ENCODE assay signal across 8 mouse cellular contexts in the genomic region with DNA sequence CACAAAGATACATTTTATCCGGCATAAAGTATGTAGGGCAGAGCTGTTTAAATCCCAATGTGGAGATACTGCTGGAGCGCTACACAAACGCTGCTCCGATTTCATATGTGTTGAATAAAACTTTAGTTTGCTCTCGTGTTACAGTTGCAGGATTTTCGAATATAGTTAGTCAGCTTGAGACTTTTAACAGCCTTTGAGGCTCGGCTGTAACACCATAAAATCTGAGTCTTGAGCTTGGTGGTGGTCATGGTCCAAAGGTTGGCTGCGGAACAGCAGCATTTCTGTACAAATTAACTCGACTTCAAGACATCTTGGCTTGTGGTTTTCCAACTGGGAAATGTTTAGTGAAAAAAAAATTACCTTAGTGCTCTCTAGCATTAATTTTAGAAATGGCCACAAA. TPM values are rescaled to one million over a fixed set of nuclear protein-coding genes. Genes with fewer than 3 reads are reported as not detected.
DNase-seq lines count a peak whose midpoint lies in the region; ATAC-seq and TF ChIP-seq lines count a peak whose summit lies in the region.

No protein-coding gene starts in this region.

- no peak for TF ChIP-seq POLR2A in MEL (IDR thresholded peaks at IDR 0.05; ENCODE audit: control insufficient read depth in 1 of 2, insufficient read depth in 1 of 2, low read depth in 1 of 2, low read length in 2 of 2, poor library complexity in 1 of 2)
- TF ChIP-seq POLR2A in cortical plate, adult 2 months (IDR thresholded peaks at IDR 0.05; ENCODE audit: extremely low read depth, insufficient read depth, low read length), result no peak

- no peak overlapping the region for H3K27ac ChIP-seq in MEL (ENCODE audit: control insufficient read depth, low read depth, low read length)
- no peak overlapping the region for H3K27ac ChIP-seq in cortical plate, adult 2 months (ENCODE audit: insufficient read depth, low read length)
- H3K27ac ChIP-seq in hindbrain, postnatal 0 days, result peak overlapping the region; percentile 51
- H3K27ac ChIP-seq in liver, embryonic 15.5 days (replicated peaks), result no peak overlapping the region

- H3K4me1 ChIP-seq in MEL (ENCODE audit: control insufficient read depth in 1 of 2, insufficient read depth in 2 of 2, low read length in 2 of 2), result peaks cover 2 to 5% of the 10 kb centered on the region in 2 experiments; a peak in 3 of 4 replicates
- peaks cover 2% of the 10 kb centered on the region; the same call in 1 of the 2 replicates for H3K4me1 ChIP-seq in cortical plate, adult 2 months (ENCODE audit: control insufficient read depth, insufficient read depth, low read length)
- 0 out of 2 replicates have a peak, but pooled peaks cover 4% of the 10 kb centered on the region for H3K4me1 ChIP-seq in hindbrain, postnatal 0 days (ENCODE audit: insufficient read depth, low read length)
- H3K4me1 ChIP-seq in liver, embryonic 15.5 days (replicated peaks), result peaks cover 19% of the 10 kb centered on the region

- no peak for TF ChIP-seq EP300 in MEL (IDR thresholded peaks at IDR 0.05; ENCODE audit: low read depth in 1 of 2, low read length in 2 of 2)

- 30% methylated on average over 9 of the region's 9 CpGs for WGBS in hindbrain, postnatal 0 days
- 39% methylated on average over 9 of the region's 9 CpGs for WGBS in liver, embryonic 15.5 days (ENCODE audit: insufficient replicate concordance)

- H3K4me3 ChIP-seq in MEL (ENCODE audit: control insufficient read depth in 1 of 2, insufficient read depth in 1 of 2, low read depth in 2 of 2, low read length in 2 of 2), result no peak overlapping the region
- peak overlapping the region; percentile 68 for H3K4me3 ChIP-seq in cortical plate, adult 2 months (ENCODE audit: insufficient read depth, low read length)
- H3K4me3 ChIP-seq in hindbrain, postnatal 0 days (ENCODE audit: low read length), result peak overlapping the region; percentile 76
- peak overlapping the region; percentile 71 for H3K4me3 ChIP-seq in liver, embryonic 15.5 days (replicated peaks)

- H3K27me3 ChIP-seq in MEL (ENCODE audit: control insufficient read depth in 1 of 2, insufficient read depth in 2 of 2, low read length in 2 of 2), result peaks cover 0 to 2% of the 10 kb centered on the region in 2 experiments; a peak in 2 of 4 replicates
- H3K27me3 ChIP-seq in hindbrain, postnatal 0 days (ENCODE audit: insufficient read depth, low read length), result no peaks in the 10 kb centered on the region
- peaks cover 32% of the 10 kb centered on the region for H3K27me3 ChIP-seq in liver, embryonic 15.5 days

- no peak for DNase-seq in MEL (ENCODE audit: low read depth, low spot score)
- DNase-seq in hindbrain, postnatal 0 days (ENCODE audit: low spot score), result peak; percentile 27
- DNase-seq in adrenal gland, adult 2 months, result no peak
- DNase-seq in cerebellum, adult 11-12 months, result no peak
- no peak for DNase-seq in ovary, postnatal 10 days (ENCODE audit: low spot score)
- no peak for DNase-seq in thymus, postnatal 0 days (ENCODE audit: low spot score)

- TF ChIP-seq CTCF in MEL (IDR thresholded peaks at IDR 0.05 in 2 of 3, conservative IDR thresholded peaks at IDR 0.05 in 1 of 3; ENCODE audit: control insufficient read depth in 1 of 3, insufficient read depth in 1 of 3, low read depth in 2 of 3, low read length in 3 of 3, poor library complexity in 1 of 3, severe bottlenecking in 1 of 3), result no peak
- no peak for TF ChIP-seq CTCF in cortical plate, adult 2 months (IDR thresholded peaks at IDR 0.05; ENCODE audit: extremely low read depth, insufficient read depth, low read length)
- no peak for TF ChIP-seq CTCF in hindbrain, postnatal 0 days (IDR thresholded peaks at IDR 0.05; ENCODE audit: low read depth)

- no peaks in the 10 kb centered on the region for H3K9me3 ChIP-seq in MEL (replicated peaks; ENCODE audit: insufficient read depth, low read length)
- no peaks in the 10 kb centered on the region for H3K9me3 ChIP-seq in hindbrain, postnatal 0 days (ENCODE audit: low read length)
- H3K9me3 ChIP-seq in liver, embryonic 15.5 days (replicated peaks), result no peaks in the 10 kb centered on the region

- peak overlapping the region; percentile 62 for H3K4me2 ChIP-seq in hindbrain, postnatal 0 days (ENCODE audit: low read depth, low read length)
- H3K4me2 ChIP-seq in liver, embryonic 15.5 days, result peak overlapping the region; percentile 96

- no peak for ATAC-seq in hindbrain, postnatal 0 days
- ATAC-seq in liver, embryonic 15.5 days (ENCODE audit: insufficient read depth), result no peak

- no peaks in the 10 kb centered on the region for H3K79me2 ChIP-seq in MEL (ENCODE audit: control insufficient read depth, insufficient read depth, low read length, poor library complexity)

- no peak for TF ChIP-seq RAD21 in MEL (IDR thresholded peaks at IDR 0.05; ENCODE audit: low read depth, low read length)

- peaks cover 0 to 11% of the 10 kb centered on the region in 2 experiments; a peak in 2 of 4 replicates for H3K36me3 ChIP-seq in MEL (ENCODE audit: control insufficient read depth in 1 of 2, insufficient read depth in 2 of 2, low read length in 2 of 2)
- no peaks in the 10 kb centered on the region for H3K36me3 ChIP-seq in hindbrain, postnatal 0 days (ENCODE audit: insufficient read depth, low read length)
- H3K36me3 ChIP-seq in liver, embryonic 15.5 days (replicated peaks), result no peaks in the 10 kb centered on the region

- H3K9ac ChIP-seq in MEL (ENCODE audit: control insufficient read depth, low read depth, low read length, poor library complexity, severe bottlenecking), result no peak overlapping the region
- 0 out of 2 replicates have a peak overlapping the region, but pooled peaks have one; percentile 28 for H3K9ac ChIP-seq in hindbrain, postnatal 0 days (replicated peaks; ENCODE audit: low read length)
- H3K9ac ChIP-seq in liver, embryonic 15.5 days, result no peak overlapping the region

TF ChIP-seq in MEL, 35 proteins besides CTCF, POLR2A, EP300 and RAD21:
- TF ChIP-seq ZNF384 (IDR thresholded peaks at IDR 0.05; ENCODE audit: low read depth, low read length), result no peak
- 0 out of 2 replicates have a peak, but pooled peaks have one; percentile 32 for TF ChIP-seq SIN3A (IDR thresholded peaks at IDR 0.05; ENCODE audit: low read length)
TF ChIP-seq in MEL: peak in this region for 1.

RNA-seq across cellular contexts. Expression of a gene that starts 0.9 kb away (rescaled TPM):
- 1.2 and 1.5 TPM in 2 replicates for total RNA-seq in MEL (2012; rRNA removed)
- polyA plus RNA-seq in MEL (2012; ENCODE audit: insufficient read depth in 1 of 2, insufficient read length in 2 of 2, low read depth in 1 of 2, low replicate concordance in 2 of 2, missing spikeins in 1 of 2), result 1 to 10 TPM in 1 of 2 experiments, not detected in 1; 1.6 TPM
- polyA plus RNA-seq in cortical plate, adult 2 months (2012; rRNA removed), result 48.9 and 54.7 TPM in 2 replicates
- total RNA-seq in hindbrain, postnatal 0 days (2014; rRNA removed), result 48.4 and 53.6 TPM in 2 replicates
- 32.6 and 35.9 TPM in 2 replicates for polyA plus RNA-seq in hindbrain, postnatal 0 days (2015; fragmentation: Nextera tagmentation; extraction: Ambion mirVana)
- 2.7 and 2.9 TPM in 2 replicates for polyA plus RNA-seq in liver, embryonic 15.5 days (2015; fragmentation: Nextera tagmentation; extraction: Ambion mirVana)
- total RNA-seq in adrenal gland, adult 2 months (2021), result 10 to 100 TPM; 28.6 to 32.9 TPM
- 8.6 and 8.9 TPM in 2 replicates for polyA plus RNA-seq in adrenal gland, adult 2 months (2012; rRNA removed)
- 52.5 and 66.3 TPM in 2 replicates for polyA plus RNA-seq in thymus, postnatal 0 days (2015; fragmentation: Nextera tagmentation; extraction: Ambion mirVana)

Comparison
In these comparisons a context has a peak if more than half of its experiments do, and no peak if none do; other contexts are left out.
1. H3K4me3 ChIP-seq: peak in cortical plate, adult 2 months (single experiment), hindbrain, postnatal 0 days (single experiment) and liver, embryonic 15.5 days (single experiment); none in MEL (0 of 2).